Mouse (Mus musculus) neural tube, embryonic 14.5 days (tissue): ENCODE measurements around the gene Tnfsf11. TPM values are rescaled to one million over a fixed set of nuclear protein-coding genes. Genes with fewer than 3 reads are reported as not detected.
A peak's percentile ranks its signal among the peaks of the same experiment; 100 is the strongest.

ENCODE experiments used
- ATAC-seq: fragments of 200-750 bp; cut with Nextera tagmentation; 2 replicates; pipeline ENCODE4 v1.8.0; 2017; ENCODE audit warnings: low read depth, mild to moderate bottlenecking, moderate TSS enrichment, moderate library complexity
- H3K27ac ChIP-seq: fragments of 300-500 bp; sonication (generic); 2 replicates; pipeline ENCODE4 v1.5.1; 2014; ENCODE audit warnings: low read depth, mild to moderate bottlenecking, control low read depth, low read length, moderate library complexity, mixed read lengths
- H3K27me3 ChIP-seq: fragments of 300-500 bp; sonication (generic); 2 replicates; pipeline ENCODE4 v1.6.1; 2014; ENCODE audit warnings: low read length; ENCODE audit not compliant: control insufficient read depth, insufficient read depth
- H3K36me3 ChIP-seq: fragments of 300-500 bp; sonication (generic); 2 replicates; pipeline ENCODE4 v1.6.1; 2014; ENCODE audit warnings: low read length, mixed read lengths; ENCODE audit not compliant: control insufficient read depth, insufficient read depth
- H3K4me1 ChIP-seq: fragments of 300-500 bp; sonication (generic); 2 replicates; pipeline ENCODE4 v1.6.1; 2014; ENCODE audit warnings: low read length; ENCODE audit not compliant: control insufficient read depth, insufficient read depth
- H3K4me2 ChIP-seq: fragments of 300-500 bp; sonication (generic); 2 replicates; pipeline ENCODE4 v1.6.1; 2014; ENCODE audit warnings: mild to moderate bottlenecking, low read depth, low read length, control low read depth
- H3K4me3 ChIP-seq: fragments of 300-500 bp; sonication (generic); 2 replicates; pipeline ENCODE4 v1.5.1; 2014; ENCODE audit warnings: low read depth, low read length, control low read depth, mixed read lengths
- H3K9ac ChIP-seq: fragments of 300-500 bp; sonication (generic); replicated peaks from 2 replicates; pipeline ENCODE4 v1.6.1; 2014; ENCODE audit warnings: low read depth, mild to moderate bottlenecking, control low read depth, low read length, mixed read lengths
- H3K9me3 ChIP-seq: fragments of 300-500 bp; sonication (generic); 2 replicates; pipeline ENCODE4 v1.6.1; 2016; ENCODE audit warnings: low read length; ENCODE audit not compliant: control insufficient read depth
- WGBS: fragments of 180-500 bp; shearing (Covaris S2); extraction: QIAGEN DNeasy Blood & Tissue Kit; methylation state at CpG from one replicate; pipeline ENCODE4 v1.1.7; 2014; 5-methylcytosine and 5-hydroxymethylcytosine counted together
- polyA plus RNA-seq: library from polyadenylated mRNA; unstranded; fragments of >200 nt; fragmentation: Nextera tagmentation; extraction: Ambion mirVana; gene quantifications from 2 replicates; pipeline ENCODE4 v1.2.1, GENCODE M21; 2014

Gene Tnfsf11
- polyA plus RNA-seq, 1 experiment from 2014 or later: 0.27 TPM

GRCm38 (mm10) chr14:78274851-78275250 lies 33.0 kb downstream of the Tnfsf11 start:
- 91% methylated on average over 5 of the region's 5 CpGs for WGBS
- Histone ChIP-seq H3K4me2 (no peak overlapping the region), H3K4me3 (no peak overlapping the region), H3K27ac (no peak overlapping the region), H3K27me3 (no peaks in the 10 kb centered on the region), H3K4me1 (peaks cover 3% of the 10 kb centered on the region; the same call in 1 of the 2 replicates), H3K9me3 (no peaks in the 10 kb centered on the region), H3K36me3 (no peaks in the 10 kb centered on the region), H3K9ac (no peak overlapping the region)
- ATAC-seq: no peak

- H3K4me1 ChIP-seq: peaks cover 3% of the 10 kb centered on the region; the same call in 1 of the 2 replicates
- no peaks in the 10 kb centered on the region for H3K27me3 ChIP-seq
- H3K9me3 ChIP-seq: no peaks in the 10 kb centered on the region
- no peak overlapping the region for H3K27ac ChIP-seq
- ATAC-seq: no peak
- H3K36me3 ChIP-seq: no peaks in the 10 kb centered on the region
- H3K9ac ChIP-seq: no peak overlapping the region
- no peak overlapping the region for H3K4me3 ChIP-seq
- H3K4me2 ChIP-seq: no peak overlapping the region
- 85% methylated on average over 9 of the region's 9 CpGs for WGBS
These were observed 33.7 kb downstream of the Tnfsf11 start for GRCm38 (mm10) chr14:78274146-78274545.

- no peak for ATAC-seq
- H3K36me3 ChIP-seq: no peaks in the 10 kb centered on the region
- WGBS: 70% methylated on average over 7 of the region's 7 CpGs
- H3K27ac ChIP-seq: no peak overlapping the region
- H3K4me2 ChIP-seq: no peak overlapping the region
- H3K9me3 ChIP-seq: no peaks in the 10 kb centered on the region
- H3K9ac ChIP-seq: no peak overlapping the region
- H3K27me3 ChIP-seq: no peaks in the 10 kb centered on the region
- H3K4me1 ChIP-seq: peaks cover 3% of the 10 kb centered on the region; the same call in 1 of the 2 replicates
- no peak overlapping the region for H3K4me3 ChIP-seq
These were observed 34.3 kb downstream of the Tnfsf11 start for GRCm38 (mm10) chr14:78273571-78273970.

- no peaks in the 10 kb centered on the region for H3K9me3 ChIP-seq
- no peaks in the 10 kb centered on the region for H3K27me3 ChIP-seq
- H3K36me3 ChIP-seq: no peaks in the 10 kb centered on the region
- no peak overlapping the region for H3K4me2 ChIP-seq
- H3K4me1 ChIP-seq: no peaks in the 10 kb centered on the region
- ATAC-seq: no peak
- no peak overlapping the region for H3K9ac ChIP-seq
- no peak overlapping the region for H3K4me3 ChIP-seq
- H3K27ac ChIP-seq: no peak overlapping the region
- WGBS: 93% methylated on average over 6 of the region's 6 CpGs
These were observed 43.0 kb downstream of the Tnfsf11 start for GRCm38 (mm10) chr14:78264876-78265275.

- no peak overlapping the region for H3K9ac ChIP-seq
- no peak overlapping the region for H3K27ac ChIP-seq
- no peak overlapping the region for H3K4me3 ChIP-seq
- H3K4me1 ChIP-seq: no peaks in the 10 kb centered on the region
- H3K36me3 ChIP-seq: no peaks in the 10 kb centered on the region
- H3K27me3 ChIP-seq: no peaks in the 10 kb centered on the region
- 89% methylated on average over 7 of the region's 7 CpGs for WGBS
- no peak overlapping the region for H3K4me2 ChIP-seq
- H3K9me3 ChIP-seq: no peaks in the 10 kb centered on the region
- no peak for ATAC-seq
These were observed 45.2 kb downstream of the Tnfsf11 start for GRCm38 (mm10) chr14:78262596-78262995.

- no peak overlapping the region for H3K4me3 ChIP-seq
- H3K27ac ChIP-seq: no peak overlapping the region
- 76% methylated on average over 7 of the region's 7 CpGs for WGBS
- no peaks in the 10 kb centered on the region for H3K36me3 ChIP-seq
- no peaks in the 10 kb centered on the region for H3K9me3 ChIP-seq
- H3K4me1 ChIP-seq: no peaks in the 10 kb centered on the region
- no peak overlapping the region for H3K9ac ChIP-seq
- ATAC-seq: 0 out of 2 replicates have a peak, but pooled peaks have one; percentile 49
- H3K4me2 ChIP-seq: no peak overlapping the region
- no peaks in the 10 kb centered on the region for H3K27me3 ChIP-seq
These were observed 46.6 kb downstream of the Tnfsf11 start for GRCm38 (mm10) chr14:78261246-78261645.

- H3K27ac ChIP-seq: no peak overlapping the region
- no peaks in the 10 kb centered on the region for H3K4me1 ChIP-seq
- H3K9ac ChIP-seq: no peak overlapping the region
- no peaks in the 10 kb centered on the region for H3K9me3 ChIP-seq
- H3K27me3 ChIP-seq: no peaks in the 10 kb centered on the region
- no peak overlapping the region for H3K4me2 ChIP-seq
- WGBS: 93% methylated on average over 7 of the region's 7 CpGs
- no peak overlapping the region for H3K4me3 ChIP-seq
- ATAC-seq: no peak
- H3K36me3 ChIP-seq: no peaks in the 10 kb centered on the region
These were observed 53.8 kb downstream of the Tnfsf11 start for GRCm38 (mm10) chr14:78254017-78254416.

GRCm38 (mm10) chr14:78246601-78247000 lies 61.2 kb downstream of the Tnfsf11 start:
- no peak for ATAC-seq
- Histone ChIP-seq H3K36me3 (no peaks in the 10 kb centered on the region), H3K4me3 (no peak overlapping the region), H3K4me2 (no peak overlapping the region), H3K27ac (no peak overlapping the region), H3K27me3 (no peaks in the 10 kb centered on the region), H3K9me3 (no peaks in the 10 kb centered on the region), H3K9ac (no peak overlapping the region), H3K4me1 (no peaks in the 10 kb centered on the region)
- 46% methylated on average over 5 of the region's 5 CpGs for WGBS

- no peaks in the 10 kb centered on the region for H3K27me3 ChIP-seq
- no peak overlapping the region for H3K4me3 ChIP-seq
- H3K4me2 ChIP-seq: no peak overlapping the region
- WGBS: 73% methylated on average over 4 of the region's 4 CpGs
- H3K27ac ChIP-seq: no peak overlapping the region
- no peaks in the 10 kb centered on the region for H3K4me1 ChIP-seq
- no peak overlapping the region for H3K9ac ChIP-seq
- ATAC-seq: no peak
- H3K9me3 ChIP-seq: no peaks in the 10 kb centered on the region
- H3K36me3 ChIP-seq: no peaks in the 10 kb centered on the region
These were observed 63.0 kb downstream of the Tnfsf11 start for GRCm38 (mm10) chr14:78244811-78245210.
